Mouse (Mus musculus) liver (tissue): ENCODE data around the gene 1110002E22Rik.

Experiments
- DNase-seq: peaks from one replicate; pipeline ENCODE4 v3.0.0-alpha.2; 2020; ENCODE audit warnings: mixed read lengths

The 1110002E22Rik gene

GRCm38 (mm10) chr3:138110910-138111782 is 46.3 kb downstream of the 1110002E22Rik start:
- DNase-seq, result no peak

GRCm38 (mm10) chr3:138114106-138114505 is 49.3 kb downstream of the 1110002E22Rik start:
- DNase-seq, result no peak

- no peak for DNase-seq
These were observed 52.0 kb downstream of the 1110002E22Rik start for GRCm38 (mm10) chr3:138116871-138117270.

- no peak for DNase-seq
These were observed 53.5 kb downstream of the 1110002E22Rik start for GRCm38 (mm10) chr3:138118392-138118791.

- DNase-seq, result no peak
These were observed 54.0 kb downstream of the 1110002E22Rik start for GRCm38 (mm10) chr3:138118831-138119230.

- DNase-seq, result no peak
These were observed 54.7 kb downstream of the 1110002E22Rik start for GRCm38 (mm10) chr3:138119444-138120105.

GRCm38 (mm10) chr3:138121461-138121860 is 56.6 kb downstream of the 1110002E22Rik start:
- no peak for DNase-seq

- no peak for DNase-seq
These were observed 59.0 kb downstream of the 1110002E22Rik start for GRCm38 (mm10) chr3:138123842-138124241.

GRCm38 (mm10) chr3:138129110-138129509 is 64.3 kb downstream of the 1110002E22Rik start:
- no peak for DNase-seq

- no peak for DNase-seq
These were observed 65.8 kb downstream of the 1110002E22Rik start for GRCm38 (mm10) chr3:138130692-138131091.
